Mouse (Mus musculus): ENCODE measurements around the gene Zer1. TPM values are rescaled to one million over a fixed set of nuclear protein-coding genes. Genes with fewer than 3 reads are reported as not detected.
A peak's percentile ranks its signal among the peaks of the same experiment; 100 is the strongest.

Zer1 gene
- polyA plus RNA-seq, 1 experiment = 7.2 TPM

DNA sequence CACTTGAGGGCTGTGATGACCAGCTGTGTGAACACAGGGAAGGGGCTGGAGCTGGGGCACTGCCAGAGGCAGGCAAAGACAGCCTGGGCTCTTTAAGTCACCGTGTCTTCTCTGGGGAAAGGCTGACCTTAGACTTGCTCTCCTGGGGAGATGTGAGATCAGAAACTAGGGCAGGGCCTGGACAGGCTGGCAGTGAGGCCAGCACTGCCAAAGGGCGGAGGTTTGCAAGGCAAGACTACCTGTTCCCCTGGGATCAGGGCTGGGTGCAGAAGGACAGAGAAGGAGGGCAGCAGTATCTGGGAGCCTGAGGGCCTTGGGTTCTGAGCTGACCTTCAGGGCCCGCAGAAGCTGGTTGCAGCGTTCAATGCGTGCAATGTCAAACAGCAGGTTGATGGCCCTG, 16.7 kb downstream of the Zer1 start:
- peaks cover 6% of the 10 kb centered on the region for H3K36me3 ChIP-seq (ENCODE audit: control insufficient read depth, insufficient read depth)
- TF ChIP-seq MAX (IDR thresholded peaks at IDR 0.05) (no peak), MYOG (IDR thresholded peaks at IDR 0.05; ENCODE audit: control insufficient read depth, extremely low read depth, insufficient read length) (no peak), USF1 (IDR thresholded peaks at IDR 0.05; ENCODE audit: low read depth) (no peak), CEBPB (IDR thresholded peaks at IDR 0.05; ENCODE audit: low read depth) (no peak), FOSL1 (IDR thresholded peaks at IDR 0.05; ENCODE audit: insufficient read depth, low read length, poor library complexity, severe bottlenecking) (no peak), MYOD1 (IDR thresholded peaks at IDR 0.05; ENCODE audit: control insufficient read depth, insufficient read length, low read depth) (no peak), CTCF (IDR thresholded peaks at IDR 0.05; ENCODE audit: control insufficient read depth, insufficient read depth, insufficient read length) (no peak)
- H3K4me3 ChIP-seq (ENCODE audit: insufficient read depth, poor library complexity, severe bottlenecking) = no peak overlapping the region
- H3K79me3 ChIP-seq (ENCODE audit: low read depth) = no peaks in the 10 kb centered on the region
- no peaks in the 10 kb centered on the region for H3K79me2 ChIP-seq (ENCODE audit: control insufficient read depth, insufficient read depth)
- no peaks in the 10 kb centered on the region for H3K27me3 ChIP-seq (ENCODE audit: control insufficient read depth, insufficient read depth, insufficient read length)
- no peak overlapping the region for H3ac ChIP-seq (ENCODE audit: control insufficient read depth, insufficient read length, low read depth)

- H3K4me3 ChIP-seq (ENCODE audit: insufficient read depth, poor library complexity, severe bottlenecking) = no peak overlapping the region
Observed at GRCm38 (mm10) chr2:30106364-30106763, 18.0 kb downstream of the Zer1 start.

DNA sequence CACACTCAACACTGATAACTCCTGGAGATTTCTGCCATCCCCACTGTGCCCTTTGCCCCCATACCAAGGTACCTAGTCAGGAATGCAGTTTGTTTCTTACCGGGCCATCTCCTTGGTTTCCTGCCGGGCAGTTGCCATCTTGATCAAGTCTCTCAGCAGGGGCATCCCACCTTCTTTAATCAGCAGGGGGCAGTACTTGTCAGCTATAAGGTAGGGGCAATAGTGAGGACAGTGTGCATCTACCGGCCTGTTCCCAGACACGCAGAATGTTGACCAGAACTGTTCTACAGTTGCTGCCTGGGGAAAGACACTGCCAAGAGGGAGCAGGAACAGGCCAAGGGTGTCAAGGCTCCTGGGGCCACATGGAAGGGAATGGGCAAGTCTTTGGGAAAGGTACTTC, 24.2 kb downstream of the Zer1 start:
- Histone ChIP-seq H3K27me3 (ENCODE audit: control insufficient read depth, insufficient read depth, insufficient read length) (no peaks in the 10 kb centered on the region), H3K79me3 (ENCODE audit: low read depth) (peaks cover 2% of the 10 kb centered on the region), H3K36me3 (ENCODE audit: control insufficient read depth, insufficient read depth) (no peaks in the 10 kb centered on the region), H3ac (ENCODE audit: control insufficient read depth, insufficient read length, low read depth) (no peak overlapping the region), H3K4me3 (ENCODE audit: insufficient read depth, poor library complexity, severe bottlenecking) (no peak overlapping the region), H3K79me2 (ENCODE audit: control insufficient read depth, insufficient read depth) (peaks cover 7% of the 10 kb centered on the region)
- TF ChIP-seq MYOD1 (IDR thresholded peaks at IDR 0.05; ENCODE audit: control insufficient read depth, insufficient read length, low read depth) = no peak
- no peak for TF ChIP-seq CEBPB (IDR thresholded peaks at IDR 0.05; ENCODE audit: low read depth)
- TF ChIP-seq USF1 (IDR thresholded peaks at IDR 0.05; ENCODE audit: low read depth) = no peak
- no peak for TF ChIP-seq MAX (IDR thresholded peaks at IDR 0.05)
- TF ChIP-seq MYOG (IDR thresholded peaks at IDR 0.05; ENCODE audit: control insufficient read depth, extremely low read depth, insufficient read length) = no peak
- no peak for TF ChIP-seq FOSL1 (IDR thresholded peaks at IDR 0.05; ENCODE audit: insufficient read depth, low read length, poor library complexity, severe bottlenecking)
- TF ChIP-seq CTCF (IDR thresholded peaks at IDR 0.05; ENCODE audit: control insufficient read depth, insufficient read depth, insufficient read length) = no peak

More at GRCm38 (mm10) chr2:30106364-30106763, 18.0 kb downstream of the Zer1 start:
- Histone ChIP-seq H3K36me3 (ENCODE audit: control insufficient read depth, insufficient read depth) (peaks cover 6% of the 10 kb centered on the region), H3K79me3 (ENCODE audit: low read depth) (no peaks in the 10 kb centered on the region), H3K27me3 (ENCODE audit: control insufficient read depth, insufficient read depth, insufficient read length) (no peaks in the 10 kb centered on the region), H3ac (ENCODE audit: control insufficient read depth, insufficient read length, low read depth) (no peak overlapping the region), H3K79me2 (ENCODE audit: control insufficient read depth, insufficient read depth) (no peaks in the 10 kb centered on the region)
- no peak for TF ChIP-seq CEBPB (IDR thresholded peaks at IDR 0.05; ENCODE audit: low read depth)
- peak; percentile 63 for TF ChIP-seq CTCF (IDR thresholded peaks at IDR 0.05; ENCODE audit: control insufficient read depth, insufficient read depth, insufficient read length)
- no peak for TF ChIP-seq MAX (IDR thresholded peaks at IDR 0.05)
- no peak for TF ChIP-seq MYOG (IDR thresholded peaks at IDR 0.05; ENCODE audit: control insufficient read depth, extremely low read depth, insufficient read length)
- no peak for TF ChIP-seq MYOD1 (IDR thresholded peaks at IDR 0.05; ENCODE audit: control insufficient read depth, insufficient read length, low read depth)

DNA sequence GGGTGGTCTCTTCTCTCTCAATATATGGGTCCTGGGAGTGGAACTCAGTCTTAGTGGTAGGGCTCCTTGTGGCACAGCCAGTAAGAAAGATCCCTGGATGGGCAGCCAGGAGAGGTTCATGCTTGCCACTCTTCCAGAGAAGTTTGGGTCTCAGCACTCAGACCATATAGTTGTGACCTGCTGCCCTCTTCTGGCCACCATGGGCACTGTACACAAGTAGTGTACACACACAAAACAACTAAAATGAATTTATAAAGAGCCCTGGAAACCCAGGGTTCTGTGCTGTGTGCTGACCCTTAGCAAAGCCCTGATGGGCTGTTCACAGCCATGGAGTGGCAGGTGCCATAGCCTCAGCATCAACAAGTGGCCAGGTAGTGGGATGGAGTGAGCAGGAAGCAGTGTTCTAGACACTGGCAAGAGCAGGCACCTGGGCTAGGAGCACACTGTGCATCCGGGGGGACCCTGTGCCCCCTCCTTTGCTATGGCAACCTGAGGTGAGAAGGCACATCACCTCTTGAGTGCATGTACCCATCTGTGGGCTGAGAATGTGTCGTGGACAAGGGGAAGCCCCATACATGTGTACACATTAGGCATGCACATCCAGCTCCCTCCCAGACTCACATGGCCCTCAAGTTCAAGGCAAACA, 28.4 kb downstream of the Zer1 start:
- peaks cover 12% of the 10 kb centered on the region for H3K36me3 ChIP-seq (ENCODE audit: control insufficient read depth, insufficient read depth)
- H3ac ChIP-seq (ENCODE audit: control insufficient read depth, insufficient read length, low read depth) = no peak overlapping the region
- H3K79me2 ChIP-seq (ENCODE audit: control insufficient read depth, insufficient read depth) = peaks cover 30% of the 10 kb centered on the region
- H3K4me3 ChIP-seq (ENCODE audit: insufficient read depth, poor library complexity, severe bottlenecking) = no peak overlapping the region
- peaks cover 16% of the 10 kb centered on the region for H3K79me3 ChIP-seq (ENCODE audit: low read depth)
- no peaks in the 10 kb centered on the region for H3K27me3 ChIP-seq (ENCODE audit: control insufficient read depth, insufficient read depth, insufficient read length)
- no peak for TF ChIP-seq MYOD1 (IDR thresholded peaks at IDR 0.05; ENCODE audit: control insufficient read depth, insufficient read length, low read depth)
- no peak for TF ChIP-seq FOSL1 (IDR thresholded peaks at IDR 0.05; ENCODE audit: insufficient read depth, low read length, poor library complexity, severe bottlenecking)
- no peak for TF ChIP-seq CEBPB (IDR thresholded peaks at IDR 0.05; ENCODE audit: low read depth)
- TF ChIP-seq CTCF (IDR thresholded peaks at IDR 0.05; ENCODE audit: control insufficient read depth, insufficient read depth, insufficient read length) = peak; percentile 57
- TF ChIP-seq MYOG (IDR thresholded peaks at IDR 0.05; ENCODE audit: control insufficient read depth, extremely low read depth, insufficient read length) = no peak
- TF ChIP-seq MAX (IDR thresholded peaks at IDR 0.05) = no peak

GRCm38 (mm10) chr2:30094208-30094588, 30.2 kb downstream of the Zer1 start:
- no peak for TF ChIP-seq CTCF (IDR thresholded peaks at IDR 0.05; ENCODE audit: control insufficient read depth, insufficient read depth, insufficient read length)
- TF ChIP-seq FOSL1 (IDR thresholded peaks at IDR 0.05; ENCODE audit: insufficient read depth, low read length, poor library complexity, severe bottlenecking) = no peak
- no peak for TF ChIP-seq MAX (IDR thresholded peaks at IDR 0.05)
- TF ChIP-seq MYOD1 (IDR thresholded peaks at IDR 0.05; ENCODE audit: control insufficient read depth, insufficient read length, low read depth) = no peak
- no peak for TF ChIP-seq USF1 (IDR thresholded peaks at IDR 0.05; ENCODE audit: low read depth)
- no peak for TF ChIP-seq CEBPB (IDR thresholded peaks at IDR 0.05; ENCODE audit: low read depth)
- TF ChIP-seq MYOG (IDR thresholded peaks at IDR 0.05; ENCODE audit: control insufficient read depth, extremely low read depth, insufficient read length) = no peak
- Histone ChIP-seq H3K36me3 (ENCODE audit: control insufficient read depth, insufficient read depth) (peaks cover 18% of the 10 kb centered on the region), H3K79me2 (ENCODE audit: control insufficient read depth, insufficient read depth) (peaks cover 30% of the 10 kb centered on the region), H3ac (ENCODE audit: control insufficient read depth, insufficient read length, low read depth) (peak overlapping the region; percentile 76), H3K79me3 (ENCODE audit: low read depth) (peaks cover 16% of the 10 kb centered on the region), H3K27me3 (ENCODE audit: control insufficient read depth, insufficient read depth, insufficient read length) (no peaks in the 10 kb centered on the region), H3K4me3 (ENCODE audit: insufficient read depth, poor library complexity, severe bottlenecking) (peak overlapping the region; percentile 88)

Measured in C2C12 (cell line).